Mouse (Mus musculus) MEL-GATA-1-ER (cell line): ENCODE results near the gene Hspa5.
A peak's percentile ranks its signal among the peaks of the same experiment; 100 is the strongest.
"Not testable (repeated sequence)": the region's sequence is repeated elsewhere in the genome, so short reads cannot be mapped to it uniquely, and the experiment has no call there.

Experiments used
- DNase-seq: peaks from one replicate; pipeline ENCODE4 v3.0.0-alpha.2; 2012; ENCODE audit warnings: low read depth; ENCODE audit errors: extremely low read depth

Gene Hspa5

DNA sequence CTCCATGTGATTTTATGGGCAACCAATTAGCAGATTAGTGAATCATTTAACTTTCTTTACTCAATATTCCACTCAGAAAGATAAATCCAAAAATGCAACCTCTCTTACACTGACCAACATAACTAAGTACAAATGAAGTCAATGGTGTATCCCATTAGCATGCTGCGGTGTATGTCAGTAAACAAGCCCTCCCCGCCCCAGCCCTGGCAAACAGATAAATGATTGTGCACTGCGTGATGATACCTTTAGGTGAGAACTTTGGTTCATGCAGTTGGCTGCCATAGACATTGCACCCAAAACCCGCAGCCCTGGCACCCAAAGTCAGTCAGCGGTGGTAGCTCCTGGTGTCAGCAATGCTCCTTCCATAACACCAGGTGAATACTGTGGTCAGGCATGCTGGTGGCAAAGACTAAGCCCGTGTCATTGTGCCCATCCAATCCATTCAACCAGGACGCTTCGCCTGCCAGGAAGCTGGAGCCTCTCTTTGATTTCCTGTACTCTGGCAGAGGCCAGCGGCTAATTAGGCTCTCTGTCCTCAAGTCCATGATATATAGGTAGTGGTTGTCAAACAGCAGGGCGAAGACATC is 33.7 kb downstream of the Hspa5 start:
- no peak for DNase-seq

- DNase-seq, result no peak
Observed at GRCm38 (mm10) chr2:34808057-34808456, 36.3 kb downstream of the Hspa5 start.

DNA sequence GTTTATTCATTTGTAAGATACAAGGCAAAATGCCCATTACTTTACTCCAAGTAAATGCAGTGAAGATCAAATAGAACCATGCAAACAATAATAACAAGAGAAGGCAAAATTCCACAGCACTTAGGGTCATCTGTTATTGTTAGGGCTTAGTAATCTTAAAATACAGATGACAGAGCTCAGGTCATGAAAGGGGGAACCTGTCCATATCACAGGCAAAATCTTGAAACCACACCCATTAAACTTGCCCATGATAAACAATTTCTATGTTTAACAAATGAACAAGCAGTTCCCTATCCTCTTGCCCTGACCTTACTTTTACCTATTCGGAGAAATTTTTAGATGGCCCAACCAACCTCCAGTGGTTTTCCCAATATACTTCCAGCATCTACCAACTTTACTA is 37.8 kb downstream of the Hspa5 start:
- DNase-seq, result no peak

DNA sequence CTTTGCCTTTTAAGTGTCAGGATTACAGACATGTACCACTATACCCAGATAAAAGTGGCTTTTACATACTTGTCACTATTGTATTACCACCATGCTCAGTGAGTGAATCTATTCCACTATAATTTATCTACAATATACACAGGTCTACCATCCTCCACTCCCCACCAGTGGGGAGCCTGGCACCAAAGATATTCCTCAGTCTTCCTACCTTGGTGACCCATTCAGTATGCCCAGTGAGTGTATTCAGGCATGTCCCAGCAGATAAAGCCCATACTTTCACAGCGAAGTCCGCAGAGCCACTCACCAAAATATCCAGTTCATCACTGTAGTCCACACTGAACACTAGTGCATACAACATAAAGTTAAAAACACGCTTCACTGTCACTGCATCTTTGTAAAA is 39.0 kb downstream of the Hspa5 start:
- DNase-seq, result no peak

DNA sequence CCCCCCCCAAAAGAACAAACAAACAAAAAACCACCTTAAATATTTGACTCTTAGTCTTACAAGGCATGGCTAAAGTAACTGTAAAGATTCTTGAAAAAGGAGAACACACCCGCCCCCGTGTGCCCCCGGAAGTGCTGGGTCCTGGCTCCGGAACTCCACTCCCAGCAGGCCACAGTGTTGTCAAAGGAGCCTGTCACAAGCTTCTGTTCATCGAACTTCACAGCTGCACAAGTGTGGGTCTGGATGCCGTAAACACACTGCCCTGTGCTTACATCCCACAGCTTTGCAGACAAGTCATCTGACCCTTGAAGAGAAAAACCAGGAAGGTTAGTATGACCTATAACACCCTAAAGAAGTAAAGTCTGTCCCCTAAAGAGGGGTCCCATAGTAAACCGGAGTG is 40.9 kb downstream of the Hspa5 start:
- no peak for DNase-seq

- DNase-seq, result not testable (repeated sequence)
Observed at GRCm38 (mm10) chr2:34815893-34816292, 44.1 kb downstream of the Hspa5 start.

GRCm38 (mm10) chr2:34818492-34818891 is 46.7 kb downstream of the Hspa5 start:
- no peak for DNase-seq

- DNase-seq, result peak; percentile 88
Observed at GRCm38 (mm10) chr2:34825827-34826459, 54.2 kb downstream of the Hspa5 start, which contains the start of gene Fbxw2. TSS of gene Fbxw2 (minus strand) at chr2:34826311.

GRCm38 (mm10) chr2:34826460-34827231 is 54.9 kb downstream of the Hspa5 start:
- DNase-seq, result no peak
